Mouse (Mus musculus) thymus, postnatal 36 days (tissue): ENCODE measurements around the gene Gpr25.

Experiments used
- DNase-seq, 2 experiments: peaks; one replicate each; pipeline ENCODE4 v3.0.0; 2022; ENCODE audit warnings: mixed read lengths in 2 of 2

The Gpr25 gene

GRCm38 (mm10) chr1:136260635-136261238, at the start of gene Gpr25:
Gene Gpr25 (minus strand): TSS chr1:136260873.
- DNase-seq: peak in 1 of 2 experiments; percentile 33

- no peak for DNase-seq
Observed at GRCm38 (mm10) chr1:136309193-136309592, 48.5 kb upstream of the Gpr25 start.

- peak in 1 of 2 experiments; percentile 12 for DNase-seq
Observed at GRCm38 (mm10) chr1:136306424-136306823, 45.8 kb upstream of the Gpr25 start.

- DNase-seq: no peak
Observed at GRCm38 (mm10) chr1:136293961-136294360, 33.3 kb upstream of the Gpr25 start.

DNA sequence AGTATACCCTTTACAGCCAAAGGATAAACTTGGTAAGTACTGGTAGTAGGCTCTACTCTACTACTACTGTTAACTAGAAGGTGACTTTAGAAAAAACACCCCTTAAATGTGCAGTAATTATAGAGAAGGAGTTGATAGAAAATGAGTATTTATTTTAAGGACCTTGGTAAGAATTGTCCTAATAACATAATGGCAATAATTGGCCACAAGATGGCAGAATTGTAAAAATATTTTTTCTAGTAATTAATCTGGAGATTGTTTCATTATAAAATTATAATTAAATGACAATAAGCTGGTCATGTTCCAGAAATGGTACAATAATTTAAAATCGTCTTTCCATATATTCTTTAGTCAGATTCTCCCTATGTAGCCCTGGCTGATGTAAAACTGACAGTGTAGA, 29.1 kb upstream of the Gpr25 start:
- DNase-seq: no peak

GRCm38 (mm10) chr1:136277366-136277765, 16.7 kb upstream of the Gpr25 start:
- no peak for DNase-seq

GRCm38 (mm10) chr1:136268224-136268623, 7.6 kb upstream of the Gpr25 start:
- no peak for DNase-seq

- DNase-seq: no peak
Observed at GRCm38 (mm10) chr1:136266127-136266526, 5.5 kb upstream of the Gpr25 start.

- no peak for DNase-seq
Observed at GRCm38 (mm10) chr1:136263355-136263754, 2.7 kb upstream of the Gpr25 start.

DNA sequence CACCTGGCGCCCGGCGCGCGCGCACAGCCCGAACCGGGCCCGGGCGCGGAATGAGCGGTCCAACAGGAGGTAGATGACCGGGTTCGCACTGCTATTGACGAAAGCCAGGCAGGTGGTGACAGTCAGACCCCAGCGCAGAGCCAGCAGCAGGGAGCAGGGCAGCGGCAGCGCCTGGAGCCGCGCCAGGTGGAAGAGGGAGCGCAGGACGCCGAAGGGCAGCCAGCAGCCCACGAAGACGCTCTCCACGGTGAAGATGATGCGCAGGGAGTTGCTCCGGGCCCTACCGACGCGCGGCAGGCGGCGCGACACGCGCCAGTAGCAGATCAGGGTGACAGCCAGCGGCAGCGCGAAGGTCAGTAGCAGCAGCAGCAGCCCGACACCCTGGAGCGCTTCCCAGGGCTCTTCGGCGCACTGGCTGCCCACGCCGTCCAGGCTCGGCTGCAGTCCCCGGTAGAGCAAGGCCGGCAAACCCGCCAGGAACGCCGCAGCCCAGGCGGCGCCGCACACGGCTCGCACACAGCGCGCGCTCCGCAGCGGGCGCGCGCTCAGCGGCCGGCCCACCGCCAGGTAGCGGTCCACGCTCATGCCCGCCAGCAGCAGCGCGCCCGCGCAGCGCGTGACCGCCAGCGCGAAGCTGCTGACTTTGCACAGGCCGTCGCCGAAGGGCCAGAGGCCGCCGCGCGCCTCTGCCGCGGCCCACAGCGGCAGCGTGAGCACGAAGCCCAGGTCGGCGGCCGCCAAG, 609 bp downstream of the Gpr25 start:
- DNase-seq: peak; percentile 29 to 45

DNA sequence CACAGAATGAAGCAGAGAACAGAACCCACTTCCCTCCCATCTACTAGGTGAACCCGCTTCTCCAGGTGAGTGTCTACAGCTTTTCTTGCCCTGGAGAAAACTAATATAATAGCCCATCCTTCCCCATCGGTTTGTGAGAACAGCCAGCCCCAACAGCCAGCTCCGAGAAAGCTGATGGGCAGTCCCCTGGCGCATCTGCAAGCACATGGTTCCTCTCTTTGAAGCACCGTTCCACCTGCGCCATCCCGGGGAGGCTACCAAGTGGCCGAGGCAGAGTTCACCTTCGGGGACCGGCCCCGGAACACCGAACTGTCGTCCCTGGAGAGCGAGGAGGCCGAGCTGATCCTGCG, 1.2 kb downstream of the Gpr25 start:
- peak in 1 of 2 experiments; percentile 22 for DNase-seq

DNA sequence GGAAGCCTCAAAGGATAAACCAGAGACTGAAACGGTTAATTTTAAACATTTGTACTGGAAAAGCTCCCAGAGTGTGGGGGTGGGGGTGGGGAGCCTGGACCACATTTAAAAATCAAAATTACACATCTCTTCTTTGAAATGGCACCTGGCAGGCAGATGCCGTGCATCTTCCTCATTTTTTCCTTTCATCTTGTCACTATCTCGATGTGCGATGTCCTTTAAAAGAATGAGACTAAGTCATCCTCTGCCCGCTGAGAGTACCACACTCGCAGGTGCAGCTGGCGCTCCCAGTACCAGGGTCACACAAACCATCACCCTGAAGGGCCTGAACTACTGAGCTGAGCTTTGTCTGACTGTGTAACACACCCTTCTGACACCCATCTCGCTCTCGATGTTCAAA, 2.2 kb downstream of the Gpr25 start:
- peak; percentile 40 to 67 for DNase-seq

- peak in 1 of 2 experiments; percentile 52 for DNase-seq
Observed at GRCm38 (mm10) chr1:136255657-136256056, 5.0 kb downstream of the Gpr25 start.

DNA sequence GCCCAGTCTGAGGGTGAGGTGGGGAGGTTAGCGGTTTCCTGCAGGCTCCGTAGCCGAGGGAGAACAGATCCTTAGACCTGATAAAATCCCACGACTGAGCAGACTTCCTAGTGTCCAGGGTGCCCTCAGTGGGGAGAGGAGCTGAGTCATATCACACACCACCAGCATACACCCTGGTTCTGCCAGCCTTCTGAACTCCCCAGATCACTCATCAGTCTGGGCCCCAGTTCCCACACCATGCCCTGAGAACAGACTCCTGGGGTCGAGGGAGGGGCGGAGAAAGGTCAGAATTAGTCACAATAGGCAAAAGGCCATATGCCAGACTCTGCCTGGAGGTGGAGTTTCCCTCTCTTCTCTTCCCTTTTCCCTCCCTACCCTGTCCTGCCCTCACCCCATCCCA, 5.5 kb downstream of the Gpr25 start:
- DNase-seq: no peak

GRCm38 (mm10) chr1:136254503-136255065, 6.1 kb downstream of the Gpr25 start:
- no peak for DNase-seq

DNA sequence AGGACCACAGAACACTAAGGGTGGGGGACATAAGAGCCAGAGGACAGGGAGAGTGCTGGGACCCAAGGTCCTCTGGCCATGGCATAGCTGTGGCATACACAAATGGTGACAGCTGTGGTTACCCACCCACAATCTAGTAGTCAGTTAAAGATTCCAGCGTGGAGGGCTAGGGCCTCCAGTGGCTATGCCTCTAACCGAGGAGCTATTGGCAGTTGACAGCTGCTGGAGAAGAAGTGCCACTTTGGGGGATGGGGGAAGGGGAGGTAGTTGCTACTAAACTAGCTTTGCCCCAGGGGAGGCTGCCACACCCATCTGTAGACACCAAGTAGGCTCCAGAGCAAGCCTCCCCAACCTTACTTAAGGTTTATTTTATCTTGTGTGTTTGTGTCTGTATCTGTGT, 7.2 kb downstream of the Gpr25 start:
- peak; percentile 29 to 67 for DNase-seq

DNA sequence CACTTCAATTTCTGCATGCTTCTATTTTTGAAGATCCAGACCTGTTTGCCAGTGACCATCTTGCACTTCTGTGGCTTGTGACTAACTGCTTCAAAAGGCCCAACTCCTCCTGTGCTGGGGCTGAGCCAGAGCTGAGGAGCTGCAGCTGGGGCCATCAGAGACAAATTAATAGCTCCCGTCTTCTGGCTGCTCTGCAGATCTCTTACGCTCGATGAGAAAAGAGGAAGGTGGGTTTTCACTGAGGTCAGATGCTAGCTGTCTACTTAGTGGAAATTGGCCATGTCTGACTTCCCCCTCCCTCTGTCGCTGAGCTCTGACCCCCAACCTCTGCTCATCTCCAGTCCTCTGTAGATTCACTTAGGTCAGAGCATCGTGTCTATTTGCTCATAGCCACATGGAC, 11.0 kb downstream of the Gpr25 start:
- no peak for DNase-seq

- DNase-seq: peak in 1 of 2 experiments; percentile 36
Observed at GRCm38 (mm10) chr1:136247393-136247792, 13.3 kb downstream of the Gpr25 start.

DNA sequence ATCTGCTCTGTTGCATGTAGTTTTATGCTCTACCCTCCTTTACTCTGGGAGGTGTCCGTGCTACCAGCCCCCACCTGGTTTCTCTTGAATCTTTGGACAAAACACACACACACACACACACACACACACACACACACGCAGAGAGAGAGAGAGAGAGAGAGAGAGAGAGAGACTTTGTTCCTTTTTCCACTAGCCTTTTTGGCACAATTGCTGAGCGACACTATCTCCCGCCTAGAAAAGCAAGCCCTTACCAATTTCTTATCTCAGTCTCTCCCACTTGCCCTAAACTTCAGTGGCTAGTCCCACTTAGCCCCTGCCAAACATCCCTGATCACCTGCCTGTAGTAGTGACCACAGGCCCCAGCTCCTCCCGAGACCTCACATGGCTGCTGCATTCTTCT, 16.2 kb downstream of the Gpr25 start:
- DNase-seq: no peak

- DNase-seq: no peak
Observed at GRCm38 (mm10) chr1:136241801-136242200, 18.9 kb downstream of the Gpr25 start.

DNA sequence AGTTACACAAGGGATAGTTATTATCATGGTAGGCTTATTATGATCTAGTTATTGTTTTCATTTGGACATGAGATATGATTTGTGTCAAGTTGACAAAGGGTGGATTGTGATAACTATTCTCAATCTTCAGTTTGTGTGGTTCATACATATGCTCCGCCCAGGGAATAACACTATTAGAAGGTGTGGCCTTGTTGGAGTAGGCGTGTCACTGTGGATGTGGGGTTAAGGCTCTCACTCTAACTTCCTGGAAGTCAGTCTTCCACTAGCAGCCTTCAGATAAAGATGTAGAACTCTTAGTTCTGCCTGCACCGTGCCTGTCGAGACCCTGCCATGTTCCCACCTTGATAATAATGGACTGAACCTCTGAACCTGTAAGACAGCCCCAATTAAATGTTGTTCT, 22.2 kb downstream of the Gpr25 start:
- DNase-seq: no peak

GRCm38 (mm10) chr1:136234595-136235092, 26.0 kb downstream of the Gpr25 start:
- DNase-seq: no peak

DNA sequence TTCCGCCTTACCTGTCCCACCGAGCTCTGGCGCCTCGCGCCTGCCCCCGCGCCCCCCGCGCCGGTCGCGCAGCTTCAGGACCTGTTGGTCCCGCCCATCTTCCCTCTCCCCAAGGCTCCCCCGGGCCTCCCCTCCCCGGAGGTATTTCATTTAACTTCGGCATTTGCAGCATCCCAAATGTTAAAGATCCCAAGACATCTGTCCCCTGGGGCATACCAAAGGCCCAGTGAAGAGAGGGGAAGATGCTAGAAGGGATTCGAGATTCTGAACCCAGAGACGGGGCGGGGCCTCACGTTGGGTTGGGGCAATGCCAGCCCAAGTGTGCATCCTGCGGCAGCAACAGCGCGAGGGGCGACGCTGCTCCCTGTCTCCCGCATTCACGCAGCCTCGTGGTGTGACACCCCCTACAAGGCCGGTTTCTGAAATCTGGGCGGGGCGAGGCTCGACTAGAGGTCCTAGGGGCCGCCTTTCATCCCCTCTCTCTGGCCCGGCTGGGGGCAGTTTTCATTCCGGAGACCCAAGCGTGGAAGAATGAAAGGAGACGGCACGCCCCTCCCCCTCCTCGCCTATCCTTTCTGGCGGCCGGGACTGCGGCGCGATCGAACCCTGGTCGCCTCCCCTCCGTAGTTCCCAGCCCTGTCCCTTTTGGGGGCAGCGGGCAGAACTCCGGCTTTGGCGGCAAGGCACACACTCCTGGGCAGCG, 26.6 kb downstream of the Gpr25 start, which contains the start of gene Inava:
Inava (minus strand) TSS at position 373 of the 703 bp plus-strand sequence.
- peak; percentile 43 to 55 for DNase-seq
